Mouse (Mus musculus): ENCODE measurements at regions not wholly inside any gene's neighbourhood (a gene's known extent, or its start where the extent isn't known, plus 50 kb on each side); places are given as distances from the start of the nearest gene placed in this dataset.
A peak's percentile ranks its signal among the peaks of the same experiment; 100 is the strongest.

- DNase-seq (ENCODE audit: low read depth, low spot score): no peak
Observed at GRCm38 (mm10) chr10:126070984-126071713, 105.2 kb downstream of the Lrig3 start.

- DNase-seq (ENCODE audit: low read depth, low spot score): no peak
Observed at GRCm38 (mm10) chr10:126071714-126072057, 105.7 kb downstream of the Lrig3 start.

GRCm38 (mm10) chr10:126077313-126077966 is 111.5 kb downstream of the Lrig3 start:
- DNase-seq (ENCODE audit: low read depth, low spot score): no peak

- no peak for DNase-seq (ENCODE audit: low read depth, low spot score)
Observed at GRCm38 (mm10) chr10:126082576-126082975, 116.6 kb downstream of the Lrig3 start.

GRCm38 (mm10) chr10:126086684-126087083 is 120.7 kb downstream of the Lrig3 start:
- DNase-seq (ENCODE audit: low read depth, low spot score): peak; percentile 80

- DNase-seq (ENCODE audit: low read depth, low spot score): no peak
Observed at GRCm38 (mm10) chr10:126094238-126094880, 128.4 kb downstream of the Lrig3 start.

GRCm38 (mm10) chr10:126097896-126098295 is 131.9 kb downstream of the Lrig3 start:
- DNase-seq (ENCODE audit: low read depth, low spot score): no peak

GRCm38 (mm10) chr10:126102876-126103275 is 136.9 kb downstream of the Lrig3 start:
- no peak for DNase-seq (ENCODE audit: low read depth, low spot score)

- DNase-seq (ENCODE audit: low read depth, low spot score): no peak
Observed at GRCm38 (mm10) chr10:126113106-126113505, 147.1 kb downstream of the Lrig3 start.

GRCm38 (mm10) chr10:126115386-126115785 is 149.4 kb downstream of the Lrig3 start:
- no peak for DNase-seq (ENCODE audit: low read depth, low spot score)

GRCm38 (mm10) chr10:126121626-126122025 is 155.7 kb downstream of the Lrig3 start:
- no peak for DNase-seq (ENCODE audit: low read depth, low spot score)

GRCm38 (mm10) chr10:126122504-126122903 is 156.5 kb downstream of the Lrig3 start:
- DNase-seq (ENCODE audit: low read depth, low spot score): no peak

GRCm38 (mm10) chr10:126133188-126133587 is 167.2 kb downstream of the Lrig3 start:
- DNase-seq (ENCODE audit: low read depth, low spot score): no peak

- no peak for DNase-seq (ENCODE audit: low read depth, low spot score)
Observed at GRCm38 (mm10) chr10:126133957-126134356, 168.0 kb downstream of the Lrig3 start.

GRCm38 (mm10) chr10:126138585-126138984 is 172.6 kb downstream of the Lrig3 start:
- DNase-seq (ENCODE audit: low read depth, low spot score): no peak

- no peak for DNase-seq (ENCODE audit: low read depth, low spot score)
Observed at GRCm38 (mm10) chr10:126141586-126141985, 175.6 kb downstream of the Lrig3 start.

- DNase-seq (ENCODE audit: low read depth, low spot score): peak; percentile 4
Observed at GRCm38 (mm10) chr10:126143833-126144232, 177.9 kb downstream of the Lrig3 start.

- no peak for DNase-seq (ENCODE audit: low read depth, low spot score)
Observed at GRCm38 (mm10) chr10:126144609-126145202, 178.7 kb downstream of the Lrig3 start.

GRCm38 (mm10) chr10:126157300-126157699 is 191.3 kb downstream of the Lrig3 start:
- DNase-seq (ENCODE audit: low read depth, low spot score): no peak

- DNase-seq (ENCODE audit: low read depth, low spot score): no peak
Observed at GRCm38 (mm10) chr10:126165215-126165614, 199.2 kb downstream of the Lrig3 start.

GRCm38 (mm10) chr10:126169095-126169873 is 203.3 kb downstream of the Lrig3 start:
- DNase-seq (ENCODE audit: low read depth, low spot score): no peak

- peak; percentile 74 for DNase-seq (ENCODE audit: low read depth, low spot score)
Observed at GRCm38 (mm10) chr10:126169874-126170163, 203.9 kb downstream of the Lrig3 start.

All from ES-CJ7 (cell line).